Mouse (Mus musculus): ENCODE data around the gene Ccnt2.

Ccnt2 gene

GRCm38 (mm10) chr1:127773803-127774500, at the start of gene Ccnt2:
Ccnt2 (plus strand) TSS chr1:127774164.
- POLR2A ChIA-PET: interaction anchor here in 3 of 4 experiments (0.6 to 5.2 kb wide), 57 partner anchors 8 to 643 kb away, joined by 3 to 90 read pairs (median 4); partner anchors contain the start of genes Rab3gap1 (in 3 of the 3), Dars (in 2 of the 3), R3hdm1 (in 2 of the 3) and Mcm6 (in 1 of the 3)
- CTCF ChIA-PET: interaction anchor here in 2 of 4 experiments (0.6 to 1.3 kb wide), 4 partner anchors 8 to 53 kb away, joined by 3 to 6 read pairs (median 3); no protein-coding TSS in a partner anchor

- POLR2A ChIA-PET: interaction anchor here in 1 of 4 experiments (0.6 to 0.7 kb wide), 2 partner anchors 24 to 37 kb away, joined by 3 read pairs; no protein-coding TSS in a partner anchor
- CTCF ChIA-PET: no interaction called here
Measured at GRCm38 (mm10) chr1:127729096-127729495, 44.9 kb upstream of the Ccnt2 start, which contains the start of gene Acmsd. Acmsd (plus strand) TSS chr1:127729413.

GRCm38 (mm10) chr1:127731086-127731485, 42.9 kb upstream of the Ccnt2 start:
- ChIA-PET POLR2A (no interaction called here), CTCF (no interaction called here)

- POLR2A ChIA-PET: no interaction called here
- CTCF ChIA-PET: no interaction called here
Measured at GRCm38 (mm10) chr1:127732435-127732834, 41.5 kb upstream of the Ccnt2 start.

- ChIA-PET POLR2A (no interaction called here), CTCF (no interaction called here)
Measured at GRCm38 (mm10) chr1:127732841-127733240, 41.1 kb upstream of the Ccnt2 start.

GRCm38 (mm10) chr1:127735356-127735755, 38.6 kb upstream of the Ccnt2 start:
- CTCF ChIA-PET: interaction anchor here in 1 of 4 experiments (0.7 kb wide), 1 partner anchor 196 kb away, joined by 3 read pairs; no protein-coding TSS in a partner anchor
- POLR2A ChIA-PET: no interaction called here

GRCm38 (mm10) chr1:127750401-127751102, 23.4 kb upstream of the Ccnt2 start:
- ChIA-PET CTCF (interaction anchor here in 1 of 4 experiments (0.7 kb wide), 1 partner anchor 76 kb away, joined by 3 read pairs; no protein-coding TSS in a partner anchor), POLR2A (interaction anchor here in 1 of 4 experiments (1.9 kb wide), 1 partner anchor 8 kb away, joined by 4 read pairs; no protein-coding TSS in a partner anchor)

GRCm38 (mm10) chr1:127755806-127756205, 18.2 kb upstream of the Ccnt2 start:
- POLR2A ChIA-PET: interaction anchor here in 3 of 4 experiments (0.6 to 2.9 kb wide), 12 partner anchors 10 to 174 kb away, joined by 3 to 16 read pairs (median 4); partner anchors contain the start of genes Ccnt2 (in 2 of the 3) and Rab3gap1 (in 1 of the 3)
- CTCF ChIA-PET: interaction anchor here in 3 of 4 experiments (0.8 to 1.9 kb wide), 4 partner anchors 71 to 256 kb away, joined by 3 to 4 read pairs (median 3); no protein-coding TSS in a partner anchor

GRCm38 (mm10) chr1:127756331-127757163, 17.4 kb upstream of the Ccnt2 start:
- ChIA-PET CTCF (interaction anchor here in 3 of 4 experiments (0.8 to 1.9 kb wide), 4 partner anchors 70 to 257 kb away, joined by 3 to 4 read pairs (median 3); no protein-coding TSS in a partner anchor), POLR2A (interaction anchor here in 3 of 4 experiments (0.6 to 3.4 kb wide), 12 partner anchors 9 to 691 kb away, joined by 3 to 18 read pairs (median 4); partner anchors contain the start of genes Ccnt2 (in 2 of the 3) and Rab3gap1 (in 1 of the 3))

GRCm38 (mm10) chr1:127757164-127757545, 16.8 kb upstream of the Ccnt2 start:
- CTCF ChIA-PET: interaction anchor here in 1 of 4 experiments (0.6 to 1.9 kb wide), 2 partner anchors 8 to 70 kb away, joined by 4 read pairs; no protein-coding TSS in a partner anchor

GRCm38 (mm10) chr1:127765468-127765867, 8.5 kb upstream of the Ccnt2 start:
- CTCF ChIA-PET: interaction anchor here (0.5 to 1.6 kb wide), 13 partner anchors 8 to 561 kb away, joined by 3 to 12 read pairs (median 4); partner anchors contain the start of gene Ccnt2 (in 2 of the 4)

More at GRCm38 (mm10) chr1:127757164-127757545, 16.8 kb upstream of the Ccnt2 start:
- POLR2A ChIA-PET: interaction anchor here in 3 of 4 experiments (0.6 to 3.4 kb wide), 11 partner anchors 8 to 690 kb away, joined by 3 to 18 read pairs (median 5); partner anchors contain the start of genes Ccnt2 (in 2 of the 3) and Rab3gap1 (in 1 of the 3)

GRCm38 (mm10) chr1:127766741-127767140, 7.2 kb upstream of the Ccnt2 start:
- CTCF ChIA-PET: interaction anchor here in 3 of 4 experiments (0.8 to 1.5 kb wide), 4 partner anchors 66 to 270 kb away, joined by 3 to 9 read pairs (median 4); no protein-coding TSS in a partner anchor

More at GRCm38 (mm10) chr1:127765468-127765867, 8.5 kb upstream of the Ccnt2 start:
- POLR2A ChIA-PET: interaction anchor here in 3 of 4 experiments (0.8 to 3.0 kb wide), 4 partner anchors 8 to 59 kb away, joined by 3 to 8 read pairs (median 4); partner anchors contain the start of gene Ccnt2 (in 1 of the 3)

GRCm38 (mm10) chr1:127773198-127773802, 664 bp upstream of the Ccnt2 start:
- ChIA-PET CTCF (interaction anchor here in 2 of 4 experiments (0.6 to 1.3 kb wide), 3 partner anchors 7 to 54 kb away, joined by 3 to 6 read pairs (median 3); no protein-coding TSS in a partner anchor), POLR2A (interaction anchor here in 3 of 4 experiments (0.6 to 5.2 kb wide), 51 partner anchors 9 to 644 kb away, joined by 3 to 90 read pairs (median 5); partner anchors contain the start of genes Dars (in 2 of the 3), R3hdm1 (in 2 of the 3), Rab3gap1 (in 2 of the 3) and Mcm6 (in 1 of the 3))

More at GRCm38 (mm10) chr1:127766741-127767140, 7.2 kb upstream of the Ccnt2 start:
- POLR2A ChIA-PET: interaction anchor here in 3 of 4 experiments (0.6 to 3.6 kb wide), 5 partner anchors 8 to 260 kb away, joined by 3 to 18 read pairs (median 3); partner anchors contain the start of gene Rab3gap1 (in 1 of the 3)

GRCm38 (mm10) chr1:127774501-127774880, 527 bp downstream of the Ccnt2 start:
- ChIA-PET CTCF (interaction anchor here in 2 of 4 experiments (0.7 to 1.3 kb wide), 3 partner anchors 9 to 53 kb away, joined by 3 to 6 read pairs (median 3); no protein-coding TSS in a partner anchor), POLR2A (interaction anchor here in 3 of 4 experiments (0.6 to 5.2 kb wide), 40 partner anchors 7 to 643 kb away, joined by 3 to 90 read pairs (median 5); partner anchors contain the start of genes Rab3gap1 (in 3 of the 3), R3hdm1 (in 2 of the 3), Dars (in 1 of the 3) and Mcm6 (in 1 of the 3))

GRCm38 (mm10) chr1:127775206-127775720, 1.3 kb downstream of the Ccnt2 start:
- ChIA-PET POLR2A (interaction anchor here in 2 of 4 experiments (1.0 to 5.2 kb wide), 14 partner anchors 9 to 584 kb away, joined by 3 to 90 read pairs (median 8); partner anchors contain the start of genes Mcm6 (in 1 of the 2) and Rab3gap1 (in 1 of the 2)), CTCF (no interaction called here)

GRCm38 (mm10) chr1:127776246-127776645, 2.3 kb downstream of the Ccnt2 start:
- ChIA-PET CTCF (no interaction called here), POLR2A (interaction anchor here in 1 of 4 experiments (1.3 kb wide), 1 partner anchor 12 kb away, joined by 4 read pairs; no protein-coding TSS in a partner anchor)
